Mouse (Mus musculus) hindbrain, postnatal 0 days (tissue): Measurements from ENCODE around the gene Acox2. TPM values are rescaled to one million over a fixed set of nuclear protein-coding genes. Genes with fewer than 3 reads are reported as not detected.

Experiments used
- ATAC-seq: fragments of 200-750 bp; cut with Nextera tagmentation; 2 replicates; pipeline ENCODE4 v1.8.0; 2017; ENCODE audit warnings: mild to moderate bottlenecking, moderate TSS enrichment, moderate library complexity
- DNase-seq: peaks from one replicate; pipeline ENCODE4 v3.0.0-alpha.2; 2015; ENCODE audit warnings: low spot score
- H3K27ac ChIP-seq: fragments of 300-500 bp; sonication (generic); 2 replicates; pipeline ENCODE4 v1.5.1; 2014; ENCODE audit warnings: mild to moderate bottlenecking
- H3K27me3 ChIP-seq: fragments of 300-500 bp; sonication (generic); 2 replicates; pipeline ENCODE4 v1.6.1; 2014; ENCODE audit warnings: low read length, mixed read lengths; ENCODE audit not compliant: insufficient read depth
- H3K36me3 ChIP-seq: fragments of 300-500 bp; sonication (generic); 2 replicates; pipeline ENCODE4 v1.6.1; 2014; ENCODE audit warnings: low read length, mixed read lengths; ENCODE audit not compliant: insufficient read depth
- H3K4me1 ChIP-seq: fragments of 300-500 bp; sonication (generic); 2 replicates; pipeline ENCODE4 v1.6.1; 2014; ENCODE audit warnings: antibody characterized with exemption, low read length, mixed read lengths; ENCODE audit not compliant: insufficient read depth
- H3K4me2 ChIP-seq: fragments of 300-500 bp; sonication (generic); 2 replicates; pipeline ENCODE4 v1.6.1; 2014; ENCODE audit warnings: low read depth, mild to moderate bottlenecking, low read length, moderate library complexity, mixed read lengths
- H3K4me3 ChIP-seq: fragments of 300-500 bp; sonication (generic); 2 replicates; pipeline ENCODE4 v1.5.1; 2014; ENCODE audit warnings: low read length
- H3K9ac ChIP-seq: fragments of 300-500 bp; sonication (generic); replicated peaks from 2 replicates; pipeline ENCODE4 v1.6.1; 2014; ENCODE audit warnings: mild to moderate bottlenecking, low read length, moderate library complexity, mixed read lengths
- H3K9me3 ChIP-seq: fragments of 300-500 bp; sonication (generic); 2 replicates; pipeline ENCODE4 v1.6.1; 2016; ENCODE audit warnings: low read length, mixed read lengths
- CTCF ChIP-seq: IDR thresholded peaks from 2 replicates; pipeline ENCODE4 v1.5.1; 2016; ENCODE audit warnings: antibody characterized with exemption, control low read depth, low read depth
- WGBS: fragments of 180-500 bp; shearing (Covaris S2); extraction: QIAGEN DNeasy Blood & Tissue Kit; methylation state at CpG from one replicate; pipeline ENCODE4 v1.1.7; 2014; 5-methylcytosine and 5-hydroxymethylcytosine counted together
- polyA plus RNA-seq: library from polyadenylated mRNA; unstranded; fragments of >200 nt; fragmentation: Nextera tagmentation; extraction: Ambion mirVana; gene quantifications from 2 replicates; pipeline ENCODE4 v1.2.1, GENCODE M21; 2015
- total RNA-seq: library from RNA; depleted of rRNA; stranded (reverse); fragments of >200 nt; gene quantifications from 2 replicates; pipeline ENCODE4 v1.2.3, GENCODE M21; 2014

Acox2 gene
- total and polyA plus RNA-seq, 2 experiments from 2014 or later, result 0.41 TPM; not detected in 1

DNA sequence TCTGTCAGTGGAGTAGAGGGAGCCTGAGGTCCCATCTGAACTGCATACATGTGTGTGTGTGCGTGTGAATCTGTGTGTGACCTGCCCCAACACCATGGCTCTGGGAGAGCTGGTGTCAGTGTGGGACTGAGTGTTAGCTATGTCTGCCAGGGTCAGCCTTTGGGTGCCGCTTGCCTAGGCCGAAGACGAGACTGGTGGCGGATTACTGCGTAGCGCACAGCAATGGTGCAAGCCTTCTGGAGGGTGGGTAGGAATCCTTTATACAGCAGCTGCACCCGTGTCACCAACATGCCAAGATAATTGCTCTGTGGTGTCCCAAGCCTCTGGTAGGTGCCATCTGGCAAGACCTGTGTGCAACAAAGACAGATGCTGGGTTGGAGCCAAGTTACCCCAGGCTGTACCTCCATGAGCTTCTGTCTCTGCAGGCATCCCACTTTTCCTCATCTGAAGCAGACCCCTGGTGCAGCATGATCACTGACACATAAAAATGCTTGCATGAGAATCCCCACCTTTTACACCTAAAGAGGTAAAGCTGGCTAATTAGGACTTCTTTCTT, 7.7 kb downstream of the Acox2 start:
- H3K27me3 ChIP-seq, result no peaks in the 10 kb centered on the region
- ATAC-seq (peak; percentile 36; the same call in 1 of the 2 replicates), DNase-seq (peak; percentile 42)
- H3K4me1 ChIP-seq, result no peaks in the 10 kb centered on the region
- H3K9me3 ChIP-seq, result no peaks in the 10 kb centered on the region
- no peak overlapping the region for H3K27ac ChIP-seq
- 77% methylated on average over 8 of the region's 8 CpGs for WGBS
- no peak overlapping the region for H3K4me2 ChIP-seq
- TF ChIP-seq CTCF, result 0 out of 2 replicates have a peak, but pooled peaks have one; percentile 1
- H3K4me3 ChIP-seq, result no peak overlapping the region
- no peaks in the 10 kb centered on the region for H3K36me3 ChIP-seq
- H3K9ac ChIP-seq, result no peak overlapping the region

GRCm38 (mm10) chr14:8250141-8250871, 8.8 kb downstream of the Acox2 start:
- H3K4me2 ChIP-seq, result no peak overlapping the region
- H3K4me1 ChIP-seq, result no peaks in the 10 kb centered on the region
- no peak for TF ChIP-seq CTCF
- no peak overlapping the region for H3K9ac ChIP-seq
- H3K36me3 ChIP-seq, result no peaks in the 10 kb centered on the region
- WGBS, result 93% methylated on average over 9 of the region's 9 CpGs
- DNase-seq (no peak), ATAC-seq (no peak)
- no peak overlapping the region for H3K27ac ChIP-seq
- H3K4me3 ChIP-seq, result no peak overlapping the region
- no peaks in the 10 kb centered on the region for H3K27me3 ChIP-seq
- H3K9me3 ChIP-seq, result no peaks in the 10 kb centered on the region

- Histone ChIP-seq H3K9me3 (no peaks in the 10 kb centered on the region), H3K27me3 (no peaks in the 10 kb centered on the region), H3K9ac (no peak overlapping the region), H3K36me3 (no peaks in the 10 kb centered on the region), H3K4me3 (no peak overlapping the region), H3K4me1 (no peaks in the 10 kb centered on the region), H3K27ac (no peak overlapping the region), H3K4me2 (no peak overlapping the region)
- DNase-seq (no peak), ATAC-seq (no peak)
- 82% methylated on average over 1 of the region's 1 CpGs for WGBS
- no peak for TF ChIP-seq CTCF
Measured at GRCm38 (mm10) chr14:8249206-8249605, 9.9 kb downstream of the Acox2 start.

GRCm38 (mm10) chr14:8246878-8247277, 12.3 kb downstream of the Acox2 start:
- TF ChIP-seq CTCF, result no peak
- Histone ChIP-seq H3K9me3 (no peaks in the 10 kb centered on the region), H3K9ac (no peak overlapping the region), H3K4me1 (no peaks in the 10 kb centered on the region), H3K36me3 (no peaks in the 10 kb centered on the region), H3K4me2 (no peak overlapping the region), H3K27ac (no peak overlapping the region), H3K27me3 (no peaks in the 10 kb centered on the region), H3K4me3 (no peak overlapping the region)
- ATAC-seq (no peak), DNase-seq (no peak)
- 77% methylated on average over 8 of the region's 8 CpGs for WGBS

GRCm38 (mm10) chr14:8244211-8244611, 14.9 kb downstream of the Acox2 start:
- Histone ChIP-seq H3K36me3 (no peaks in the 10 kb centered on the region), H3K27ac (no peak overlapping the region), H3K27me3 (no peaks in the 10 kb centered on the region), H3K9ac (no peak overlapping the region), H3K4me3 (no peak overlapping the region), H3K9me3 (no peaks in the 10 kb centered on the region), H3K4me2 (no peak overlapping the region), H3K4me1 (no peaks in the 10 kb centered on the region)
- ATAC-seq, result no peak
- 81% methylated on average over 5 of the region's 5 CpGs for WGBS
- TF ChIP-seq CTCF, result no peak
- no peak for DNase-seq

GRCm38 (mm10) chr14:8243136-8243888, 15.8 kb downstream of the Acox2 start:
- WGBS, result 66% methylated on average over 8 of the region's 8 CpGs
- Histone ChIP-seq H3K27ac (no peak overlapping the region; the same call in 1 of the 2 replicates), H3K27me3 (no peaks in the 10 kb centered on the region), H3K4me3 (no peak overlapping the region), H3K9ac (peak overlapping the region; percentile 18; the same call in 1 of the 2 replicates), H3K4me2 (no peak overlapping the region), H3K9me3 (no peaks in the 10 kb centered on the region), H3K4me1 (no peaks in the 10 kb centered on the region), H3K36me3 (no peaks in the 10 kb centered on the region)
- ATAC-seq (peak; percentile 41; the same call in 1 of the 2 replicates), DNase-seq (no peak)
- TF ChIP-seq CTCF, result no peak
